Mouse (Mus musculus) CD8-positive naive resting alpha-beta T cell, adult 2 months (primary cell): ENCODE data around the gene Med13l.

Experiments used
- DNase-seq, 2 experiments: peaks; one replicate each; pipeline ENCODE4 v3.0.0; 2022; ENCODE audit warnings: low read depth in 2 of 2, low spot score in 2 of 2

The Med13l gene

GRCm38 (mm10) chr5:118688886-118689835 lies 128.7 kb downstream of the Med13l start:
- DNase-seq, result no peak

- no peak for DNase-seq
Observed at GRCm38 (mm10) chr5:118691025-118691709, 130.7 kb downstream of the Med13l start.

GRCm38 (mm10) chr5:118691710-118692040 lies 131.2 kb downstream of the Med13l start:
- no peak for DNase-seq

GRCm38 (mm10) chr5:118693996-118694395 lies 133.5 kb downstream of the Med13l start:
- DNase-seq, result no peak

- DNase-seq, result no peak
Observed at GRCm38 (mm10) chr5:118697073-118697472, 136.6 kb downstream of the Med13l start.

GRCm38 (mm10) chr5:118700978-118701377 lies 140.5 kb downstream of the Med13l start:
- no peak for DNase-seq

GRCm38 (mm10) chr5:118702674-118703073 lies 142.2 kb downstream of the Med13l start:
- DNase-seq, result no peak

- peak; percentile 33 to 55 for DNase-seq
Observed at GRCm38 (mm10) chr5:118704148-118704547, 143.7 kb downstream of the Med13l start.

- DNase-seq, result no peak
Observed at GRCm38 (mm10) chr5:118704960-118705359, 144.5 kb downstream of the Med13l start.

- DNase-seq, result no peak
Observed at GRCm38 (mm10) chr5:118706009-118706408, 145.5 kb downstream of the Med13l start.

GRCm38 (mm10) chr5:118706414-118706813 lies 145.9 kb downstream of the Med13l start:
- DNase-seq, result no peak

- no peak for DNase-seq
Observed at GRCm38 (mm10) chr5:118707501-118707900, 147.0 kb downstream of the Med13l start.

GRCm38 (mm10) chr5:118708215-118708949 lies 147.9 kb downstream of the Med13l start:
- peak; percentile 60 to 73 for DNase-seq

GRCm38 (mm10) chr5:118709847-118710251 lies 149.4 kb downstream of the Med13l start:
- peak; percentile 25 to 37 for DNase-seq

GRCm38 (mm10) chr5:118715518-118715917 lies 155.0 kb downstream of the Med13l start:
- DNase-seq, result no peak

GRCm38 (mm10) chr5:118716295-118717271 lies 156.1 kb downstream of the Med13l start:
- DNase-seq, result no peak

- no peak for DNase-seq
Observed at GRCm38 (mm10) chr5:118717456-118717855, 157.0 kb downstream of the Med13l start.

GRCm38 (mm10) chr5:118718070-118718469 lies 157.6 kb downstream of the Med13l start:
- no peak for DNase-seq

- DNase-seq, result no peak
Observed at GRCm38 (mm10) chr5:118721416-118721815, 160.9 kb downstream of the Med13l start.

- no peak for DNase-seq
Observed at GRCm38 (mm10) chr5:118721848-118722247, 161.4 kb downstream of the Med13l start.
